Mouse (Mus musculus) heart, embryonic 13.5 days (tissue): ENCODE results near the gene Elk3. TPM values are rescaled to one million over a fixed set of nuclear protein-coding genes. Genes with fewer than 3 reads are reported as not detected.
A peak's percentile ranks its signal among the peaks of the same experiment; 100 is the strongest.

Source experiments
- ATAC-seq: fragments of 200-750 bp; cut with Nextera tagmentation; 2 replicates; pipeline ENCODE4 v1.8.0; 2017; ENCODE audit warnings: moderate TSS enrichment; ENCODE audit not compliant: insufficient number of reproducible peaks, low FRiP score, low TSS enrichment; ENCODE audit errors: extremely low read depth
- H3K27ac ChIP-seq: fragments of 300-500 bp; sonication (generic); replicated peaks from 2 replicates; pipeline ENCODE4 v1.5.1; 2015; ENCODE audit warnings: moderate library complexity, mild to moderate bottlenecking, inconsistent platforms
- H3K27me3 ChIP-seq: fragments of 300-500 bp; sonication (generic); replicated peaks from 2 replicates; pipeline ENCODE4 v1.6.1; 2015; ENCODE audit warnings: mild to moderate bottlenecking, inconsistent platforms
- H3K36me3 ChIP-seq: fragments of 300-500 bp; sonication (generic); 2 replicates; pipeline ENCODE4 v1.6.1; 2015; ENCODE audit warnings: mild to moderate bottlenecking, inconsistent platforms
- H3K4me1 ChIP-seq: fragments of 300-500 bp; sonication (generic); 2 replicates; pipeline ENCODE4 v1.6.1; 2015; ENCODE audit warnings: inconsistent platforms
- H3K4me2 ChIP-seq: fragments of 300-500 bp; sonication (generic); 2 replicates; pipeline ENCODE4 v1.6.1; 2015; ENCODE audit warnings: inconsistent platforms, mild to moderate bottlenecking, moderate library complexity
- H3K4me3 ChIP-seq: fragments of 300-500 bp; sonication (generic); 2 replicates; pipeline ENCODE4 v1.5.1; 2015; ENCODE audit warnings: moderate library complexity, mild to moderate bottlenecking, inconsistent platforms
- H3K9ac ChIP-seq: fragments of 300-500 bp; sonication (generic); 2 replicates; pipeline ENCODE4 v1.6.1; 2015; ENCODE audit warnings: inconsistent platforms, mild to moderate bottlenecking, moderate library complexity
- H3K9me3 ChIP-seq: fragments of 300-500 bp; sonication (generic); 2 replicates; pipeline ENCODE4 v1.6.1; 2016; ENCODE audit warnings: inconsistent platforms
- whole genome bisulfite sequencing: fragments of 180-500 bp; shearing (Covaris S2); methylation state at CpG from one replicate; pipeline ENCODE4 v1.1.7; 2015; ENCODE audit warnings: mixed read lengths; 5-methylcytosine and 5-hydroxymethylcytosine counted together
- polyA plus RNA-seq: library from polyadenylated mRNA; unstranded; fragments of >200 nt; fragmentation: Nextera tagmentation; extraction: Ambion mirVana; gene quantifications from 2 replicates; pipeline ENCODE4 v1.2.1, GENCODE M21; 2015

Gene Elk3
- polyA plus RNA-seq, 1 experiment from 2014 or later: 38.3 TPM

- peaks cover 65% of the 10 kb centered on the region for H3K36me3 ChIP-seq
- peak overlapping the region; percentile 47; the same call in 1 of the 2 replicates for H3K9ac ChIP-seq
- ATAC-seq: no peak
- WGBS: 88% methylated on average over 8 of the region's 8 CpGs
- peak overlapping the region; percentile 36 for H3K4me2 ChIP-seq
- peak overlapping the region; percentile 84 for H3K27ac ChIP-seq
- H3K9me3 ChIP-seq: no peaks in the 10 kb centered on the region
- H3K27me3 ChIP-seq: no peaks in the 10 kb centered on the region
- no peak overlapping the region for H3K4me3 ChIP-seq
- peaks cover 52% of the 10 kb centered on the region for H3K4me1 ChIP-seq
These were observed 59.5 kb downstream of the Elk3 start for GRCm38 (mm10) chr10:93251426-93251825.

GRCm38 (mm10) chr10:93250436-93251317 lies 60.3 kb downstream of the Elk3 start:
- no peak for ATAC-seq
- H3K4me3 ChIP-seq: no peak overlapping the region
- peak overlapping the region; percentile 66; the same call in 1 of the 2 replicates for H3K9ac ChIP-seq
- H3K4me1 ChIP-seq: peaks cover 47% of the 10 kb centered on the region
- no peaks in the 10 kb centered on the region for H3K9me3 ChIP-seq
- no peaks in the 10 kb centered on the region for H3K27me3 ChIP-seq
- H3K36me3 ChIP-seq: peaks cover 69% of the 10 kb centered on the region
- H3K4me2 ChIP-seq: peak overlapping the region; percentile 36
- 49% methylated on average over 24 of the region's 24 CpGs for WGBS
- peak overlapping the region; percentile 84 for H3K27ac ChIP-seq

DNA sequence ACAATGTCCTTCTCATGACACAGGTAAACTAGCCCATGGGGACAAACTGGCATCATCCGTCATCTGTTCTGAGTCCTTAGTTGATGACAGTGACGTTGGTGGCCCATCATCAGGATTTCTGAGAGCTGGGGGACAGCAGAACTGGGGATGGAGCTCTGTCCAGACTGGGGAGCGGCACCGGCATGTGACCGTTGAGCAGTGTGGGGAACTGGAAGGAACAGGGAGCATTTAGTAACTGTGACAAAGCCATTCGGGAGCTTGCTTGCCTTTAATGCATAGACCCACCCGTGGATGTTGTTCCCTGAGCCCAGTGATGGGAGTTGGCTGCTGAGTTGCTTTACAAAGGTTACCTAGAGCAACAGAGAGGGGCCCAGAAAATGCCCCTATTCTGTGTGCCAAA lies 61.0 kb downstream of the Elk3 start:
- H3K36me3 ChIP-seq: peaks cover 69% of the 10 kb centered on the region
- peak overlapping the region; percentile 84 for H3K27ac ChIP-seq
- no peak overlapping the region; the same call in 1 of the 2 replicates for H3K9ac ChIP-seq

GRCm38 (mm10) chr10:93248416-93248815 lies 62.5 kb downstream of the Elk3 start:
- Histone ChIP-seq H3K36me3 (peaks cover 68% of the 10 kb centered on the region), H3K4me3 (no peak overlapping the region), H3K27ac (no peak overlapping the region; the same call in 1 of the 2 replicates), H3K9ac (no peak overlapping the region), H3K4me1 (peaks cover 35% of the 10 kb centered on the region), H3K27me3 (no peaks in the 10 kb centered on the region), H3K9me3 (no peaks in the 10 kb centered on the region), H3K4me2 (no peak overlapping the region)
- 79% methylated on average over 8 of the region's 8 CpGs for whole genome bisulfite sequencing
- no peak for ATAC-seq

More for the DNA sequence above, 61.0 kb downstream of the Elk3 start:
- Histone ChIP-seq H3K4me3 (no peak overlapping the region), H3K4me2 (no peak overlapping the region), H3K9me3 (no peaks in the 10 kb centered on the region), H3K27me3 (no peaks in the 10 kb centered on the region), H3K4me1 (peaks cover 39% of the 10 kb centered on the region)
- no peak for ATAC-seq
- WGBS: 79% methylated on average over 7 of the region's 7 CpGs

DNA sequence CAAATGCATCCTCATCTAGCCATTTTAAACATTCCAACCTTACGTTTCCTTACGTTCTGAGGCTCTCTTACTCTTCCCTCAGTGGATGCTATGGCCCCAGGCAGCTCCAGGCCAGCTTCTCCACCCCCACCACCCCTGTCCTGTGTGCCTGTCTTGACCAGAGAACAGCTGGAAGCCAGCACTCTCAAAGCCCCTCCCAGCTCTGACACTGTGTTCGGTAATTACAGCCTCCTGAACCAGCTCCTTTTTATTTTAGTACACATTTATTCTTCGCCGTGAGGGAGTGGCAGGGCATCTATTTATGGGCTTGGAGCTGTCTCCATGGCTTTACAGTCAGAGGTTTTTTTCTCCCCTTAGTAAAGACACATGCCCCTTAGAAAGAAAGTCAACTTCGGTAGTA lies 63.0 kb downstream of the Elk3 start:
- H3K27me3 ChIP-seq: no peaks in the 10 kb centered on the region
- ATAC-seq: no peak
- no peak overlapping the region for H3K4me3 ChIP-seq
- peak overlapping the region; percentile 67 for H3K27ac ChIP-seq
- no peak overlapping the region for H3K9ac ChIP-seq
- H3K9me3 ChIP-seq: no peaks in the 10 kb centered on the region
- peaks cover 62% of the 10 kb centered on the region for H3K36me3 ChIP-seq
- peaks cover 35% of the 10 kb centered on the region for H3K4me1 ChIP-seq
- H3K4me2 ChIP-seq: no peak overlapping the region
- WGBS: 43% methylated on average over 6 of the region's 6 CpGs

- H3K9me3 ChIP-seq: no peaks in the 10 kb centered on the region
- H3K27me3 ChIP-seq: no peaks in the 10 kb centered on the region
- peaks cover 58% of the 10 kb centered on the region for H3K36me3 ChIP-seq
- WGBS: 82% methylated on average over 12 of the region's 12 CpGs
- H3K4me3 ChIP-seq: no peak overlapping the region
- no peak overlapping the region for H3K9ac ChIP-seq
- no peak for ATAC-seq
- peaks cover 35% of the 10 kb centered on the region for H3K4me1 ChIP-seq
- peak overlapping the region; percentile 67 for H3K27ac ChIP-seq
- no peak overlapping the region for H3K4me2 ChIP-seq
These were observed 63.5 kb downstream of the Elk3 start for GRCm38 (mm10) chr10:93247422-93247821.

GRCm38 (mm10) chr10:93246185-93246920 lies 64.6 kb downstream of the Elk3 start:
- H3K4me3 ChIP-seq: no peak overlapping the region
- H3K27me3 ChIP-seq: no peaks in the 10 kb centered on the region
- 88% methylated on average over 7 of the region's 7 CpGs for WGBS
- no peak overlapping the region for H3K4me2 ChIP-seq
- peaks cover 40% of the 10 kb centered on the region for H3K4me1 ChIP-seq
- H3K9me3 ChIP-seq: no peaks in the 10 kb centered on the region
- no peak overlapping the region for H3K27ac ChIP-seq
- H3K36me3 ChIP-seq: peaks cover 57% of the 10 kb centered on the region
- ATAC-seq: no peak
- H3K9ac ChIP-seq: no peak overlapping the region

DNA sequence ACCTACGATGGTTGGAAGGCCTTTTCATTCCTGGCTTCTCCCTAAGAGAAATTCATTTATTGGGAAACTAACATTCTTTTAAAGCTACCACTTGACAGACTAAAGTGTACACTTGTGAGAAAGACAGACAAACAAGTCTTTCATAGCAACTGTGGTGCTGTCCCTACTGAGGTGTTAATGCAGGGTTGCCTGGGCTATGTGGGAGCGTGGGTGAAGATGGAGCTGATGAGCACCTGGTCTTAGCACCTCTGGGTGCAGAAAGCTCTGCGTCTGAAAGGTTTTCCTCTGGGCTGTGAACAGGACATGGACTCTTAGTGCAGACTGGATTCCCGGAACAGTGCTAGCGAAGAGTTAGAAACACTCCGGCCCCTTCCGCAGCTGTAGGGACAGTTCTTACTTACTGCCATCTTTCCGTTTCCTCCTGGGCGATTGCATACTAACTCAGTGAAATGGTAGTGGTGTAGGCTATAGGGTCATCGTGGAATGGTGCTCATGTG lies 66.7 kb downstream of the Elk3 start:
- H3K4me1 ChIP-seq: peaks cover 27% of the 10 kb centered on the region
- H3K4me2 ChIP-seq: no peak overlapping the region
- H3K27me3 ChIP-seq: no peaks in the 10 kb centered on the region
- peaks cover 59% of the 10 kb centered on the region for H3K36me3 ChIP-seq
- no peak overlapping the region for H3K27ac ChIP-seq
- no peak overlapping the region for H3K9ac ChIP-seq
- no peak overlapping the region for H3K4me3 ChIP-seq
- no peak for ATAC-seq
- WGBS: 71% methylated on average over 10 of the region's 10 CpGs
- no peaks in the 10 kb centered on the region for H3K9me3 ChIP-seq

GRCm38 (mm10) chr10:93242861-93243260 lies 68.1 kb downstream of the Elk3 start:
- Histone ChIP-seq H3K27ac (no peak overlapping the region), H3K4me1 (peaks cover 24% of the 10 kb centered on the region), H3K36me3 (peaks cover 61% of the 10 kb centered on the region), H3K27me3 (no peaks in the 10 kb centered on the region), H3K4me2 (no peak overlapping the region), H3K9me3 (no peaks in the 10 kb centered on the region), H3K9ac (no peak overlapping the region), H3K4me3 (no peak overlapping the region)
- WGBS: 16% methylated on average over 5 of the region's 5 CpGs
- no peak for ATAC-seq

- ATAC-seq: no peak
- Histone ChIP-seq H3K4me2 (no peak overlapping the region), H3K27me3 (no peaks in the 10 kb centered on the region), H3K9ac (no peak overlapping the region), H3K4me3 (no peak overlapping the region), H3K27ac (no peak overlapping the region), H3K36me3 (peaks cover 59% of the 10 kb centered on the region), H3K4me1 (peaks cover 17% of the 10 kb centered on the region), H3K9me3 (no peaks in the 10 kb centered on the region)
- WGBS: 28% methylated on average over 3 of the region's 3 CpGs
These were observed 68.7 kb downstream of the Elk3 start for GRCm38 (mm10) chr10:93242208-93242607.

DNA sequence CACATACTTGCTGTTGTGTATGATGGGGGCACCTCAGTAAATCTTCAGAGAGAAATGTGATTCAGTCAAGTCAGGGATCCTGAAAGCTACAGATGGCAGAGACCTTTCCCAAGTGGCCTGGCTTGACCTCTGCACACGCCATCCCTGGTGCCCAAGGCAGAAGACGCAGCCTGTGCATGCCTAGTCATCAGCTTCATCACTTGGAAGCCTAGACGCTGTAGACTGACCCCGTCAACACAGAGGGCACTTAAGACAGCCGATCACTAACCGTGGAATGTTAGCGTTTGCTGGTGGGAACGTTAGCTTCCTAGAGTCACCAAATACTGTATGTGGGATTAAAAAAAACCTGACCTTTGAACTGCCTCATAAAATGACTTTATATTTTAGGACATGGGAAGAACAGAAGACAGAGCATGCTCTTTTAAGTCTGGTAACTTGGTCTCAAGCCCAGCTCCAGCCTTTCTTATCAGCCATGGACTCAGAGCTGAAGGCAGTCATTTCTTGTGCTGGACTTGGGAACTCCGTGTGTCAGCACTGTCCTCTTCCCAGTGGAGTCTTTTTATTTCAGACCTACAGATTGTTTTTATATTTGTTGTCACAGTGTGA lies 71.6 kb downstream of the Elk3 start:
- H3K4me1 ChIP-seq: peaks cover 17% of the 10 kb centered on the region
- 46% methylated on average over 9 of the region's 9 CpGs for WGBS
- no peak overlapping the region for H3K27ac ChIP-seq
- H3K4me2 ChIP-seq: no peak overlapping the region
- H3K4me3 ChIP-seq: no peak overlapping the region
- H3K9me3 ChIP-seq: no peaks in the 10 kb centered on the region
- peaks cover 65% of the 10 kb centered on the region for H3K36me3 ChIP-seq
- no peaks in the 10 kb centered on the region for H3K27me3 ChIP-seq
- ATAC-seq: no peak
- no peak overlapping the region for H3K9ac ChIP-seq
